Mouse (Mus musculus) intestine, embryonic 15.5 days (tissue): ENCODE results near the gene Kcnn4. TPM values are rescaled to one million over a fixed set of nuclear protein-coding genes. Genes with fewer than 3 reads are reported as not detected.
"Not testable (repeated sequence)": the region's sequence is repeated elsewhere in the genome, so short reads cannot be mapped to it uniquely, and the experiment has no call there.

Source experiments
- ATAC-seq: fragments of 200-750 bp; cut with Nextera tagmentation; 2 replicates; pipeline ENCODE4 v1.8.0; 2017; ENCODE audit warnings: moderate TSS enrichment, moderate library complexity
- H3K27ac ChIP-seq: fragments of 300-500 bp; sonication (generic); 2 replicates; pipeline ENCODE4 v1.5.1; 2015; ENCODE audit warnings: mild to moderate bottlenecking, inconsistent platforms
- H3K27me3 ChIP-seq: fragments of 300-500 bp; sonication (generic); replicated peaks from 2 replicates; pipeline ENCODE4 v1.6.1; 2015; ENCODE audit warnings: inconsistent platforms
- H3K36me3 ChIP-seq: fragments of 300-500 bp; sonication (generic); 2 replicates; pipeline ENCODE4 v1.6.1; 2015; ENCODE audit warnings: inconsistent platforms
- H3K4me1 ChIP-seq: fragments of 300-500 bp; sonication (generic); replicated peaks from 2 replicates; pipeline ENCODE4 v1.6.1; 2015; ENCODE audit warnings: inconsistent platforms
- H3K4me2 ChIP-seq: fragments of 300-500 bp; sonication (generic); replicated peaks from 2 replicates; pipeline ENCODE4 v1.6.1; 2015; ENCODE audit warnings: mild to moderate bottlenecking, inconsistent platforms
- H3K4me3 ChIP-seq: fragments of 300-500 bp; sonication (generic); replicated peaks from 2 replicates; pipeline ENCODE4 v1.5.1; 2015; ENCODE audit warnings: inconsistent platforms
- H3K9ac ChIP-seq: fragments of 300-500 bp; sonication (generic); 2 replicates; pipeline ENCODE4 v1.6.1; 2015; ENCODE audit warnings: inconsistent platforms
- H3K9me3 ChIP-seq: fragments of 300-500 bp; sonication (generic); 2 replicates; pipeline ENCODE4 v1.6.1; 2016; ENCODE audit warnings: inconsistent platforms
- WGBS: fragments of 180-500 bp; shearing (Covaris S2); methylation state at CpG from one replicate; pipeline ENCODE4 v1.1.7; 2015; 5-methylcytosine and 5-hydroxymethylcytosine counted together
- polyA plus RNA-seq: library from polyadenylated mRNA; unstranded; fragments of >200 nt; fragmentation: Nextera tagmentation; extraction: Ambion mirVana; gene quantifications from 2 replicates; pipeline ENCODE4 v1.2.1, GENCODE M21; 2015

Kcnn4 gene
- polyA plus RNA-seq, 1 experiment from 2014 or later: 2.7 TPM

DNA sequence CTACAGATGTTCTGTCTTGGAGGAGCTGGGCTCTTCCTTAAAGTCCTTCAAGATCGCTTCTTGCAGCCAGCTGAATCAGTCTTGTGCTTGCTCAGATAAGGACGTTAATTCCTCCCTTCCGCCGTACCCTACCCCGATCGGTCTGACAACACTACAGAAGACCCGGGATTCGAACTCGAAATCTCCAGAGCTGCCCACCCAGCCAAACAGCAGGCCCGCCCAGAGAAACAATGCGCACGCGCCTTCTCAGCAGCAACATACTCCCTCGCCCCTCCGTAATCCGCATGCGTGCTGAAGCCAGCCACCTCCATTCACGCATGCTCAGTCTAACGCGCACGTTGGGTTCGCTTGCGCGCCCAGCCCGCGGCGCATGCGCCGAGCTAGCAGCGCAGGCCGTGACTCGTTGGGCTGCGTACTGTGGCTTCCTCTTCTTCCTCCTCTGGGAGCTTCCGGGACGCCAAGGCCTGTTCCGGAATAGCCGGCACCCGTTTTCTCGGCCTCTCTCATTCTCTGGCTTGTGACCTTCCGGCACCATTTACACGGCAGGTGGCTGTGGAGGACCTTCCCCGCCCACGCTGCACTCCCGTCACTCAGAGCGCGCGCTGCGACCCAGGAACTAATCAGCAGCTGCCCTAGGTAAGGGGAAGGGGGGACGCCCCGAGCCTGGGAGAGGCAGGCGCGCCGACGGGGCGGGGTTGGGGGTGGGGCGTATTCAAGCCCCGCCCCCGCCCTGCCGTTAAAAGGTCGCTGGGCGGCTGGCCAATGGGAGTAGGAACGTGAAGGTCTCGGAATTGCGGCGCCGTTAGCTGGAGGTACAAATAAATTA lies 29.4 kb downstream of the Kcnn4 start, which contains the start of gene Smg9:
Gene Smg9, plus strand, starts transcription at position 364 of the 826 bp plus-strand sequence.
- no peaks in the 10 kb centered on the region for H3K27me3 ChIP-seq
- no peaks in the 10 kb centered on the region for H3K9me3 ChIP-seq
- H3K4me3 ChIP-seq: peak within 1 kb of the TSS; percentile 62
- 0 out of 2 replicates have a peak, but pooled peaks cover 11% of the 10 kb centered on the region for H3K4me1 ChIP-seq
- 4% methylated on average over 66 of the region's 66 CpGs for WGBS
- H3K4me2 ChIP-seq: peak within 1 kb of the TSS; percentile 66
- peak within 1 kb of the TSS; percentile 97 for H3K27ac ChIP-seq
- H3K9ac ChIP-seq: peak within 1 kb of the TSS; percentile 67
- ATAC-seq: peak; percentile 97
- peaks cover 7% of the 10 kb centered on the region; the same call in 1 of the 2 replicates for H3K36me3 ChIP-seq

DNA sequence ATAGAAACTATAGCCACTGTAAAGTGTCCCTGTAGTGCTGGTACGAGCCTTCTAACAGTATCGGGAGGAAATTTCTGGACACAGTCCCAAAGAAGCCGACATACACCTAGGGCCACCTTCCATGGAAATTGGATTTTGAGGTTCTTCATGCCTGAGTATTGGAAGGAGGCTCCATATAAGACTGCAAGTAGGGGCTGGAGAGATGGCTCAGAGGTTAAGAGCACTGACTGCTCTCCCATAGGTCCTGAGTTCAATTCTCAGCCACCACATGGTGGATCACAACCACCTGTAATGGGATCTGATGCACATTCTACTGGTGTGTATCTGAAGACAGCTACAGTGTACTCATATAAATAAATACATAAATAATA lies 30.0 kb downstream of the Kcnn4 start:
- ATAC-seq: no peak
- Histone ChIP-seq H3K4me3 (peak overlapping the region; percentile 62), H3K27ac (peak overlapping the region; percentile 97), H3K9me3 (no peaks in the 10 kb centered on the region), H3K27me3 (no peaks in the 10 kb centered on the region), H3K4me2 (peak overlapping the region; percentile 66), H3K4me1 (0 out of 2 replicates have a peak, but pooled peaks cover 11% of the 10 kb centered on the region), H3K9ac (peak overlapping the region; percentile 67), H3K36me3 (peaks cover 8% of the 10 kb centered on the region; the same call in 1 of the 2 replicates)
- 7% methylated on average over 3 of the region's 3 CpGs for WGBS

DNA sequence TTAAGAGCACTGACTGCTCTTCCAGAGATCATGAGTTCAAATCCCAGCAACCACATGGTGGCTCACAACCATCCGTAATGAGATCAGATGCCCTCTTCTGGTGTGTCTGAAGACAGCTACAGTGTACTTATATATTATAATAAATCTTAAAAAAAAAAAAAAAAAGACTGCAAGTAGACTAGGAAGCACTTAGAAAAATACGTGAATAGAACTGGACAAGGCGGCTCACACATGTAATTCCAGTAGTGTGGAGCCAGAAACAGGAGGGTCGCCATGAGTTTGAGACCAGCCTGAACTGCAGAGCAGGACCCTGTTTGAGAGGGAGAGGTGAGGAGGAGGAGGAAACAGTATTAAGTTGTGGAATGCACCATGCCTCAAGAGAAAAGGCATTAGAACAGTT lies 30.4 kb downstream of the Kcnn4 start:
- ATAC-seq, H3K9ac ChIP-seq, H3K9me3 ChIP-seq, H3K27me3 ChIP-seq, H3K27ac ChIP-seq, H3K4me3 ChIP-seq: not testable (repeated sequence)
- Histone ChIP-seq H3K4me2 (peak overlapping the region; percentile 66), H3K36me3 (peaks cover 10% of the 10 kb centered on the region), H3K4me1 (0 out of 2 replicates have a peak, but pooled peaks cover 11% of the 10 kb centered on the region)
- 92% methylated on average over 4 of the region's 4 CpGs for WGBS

DNA sequence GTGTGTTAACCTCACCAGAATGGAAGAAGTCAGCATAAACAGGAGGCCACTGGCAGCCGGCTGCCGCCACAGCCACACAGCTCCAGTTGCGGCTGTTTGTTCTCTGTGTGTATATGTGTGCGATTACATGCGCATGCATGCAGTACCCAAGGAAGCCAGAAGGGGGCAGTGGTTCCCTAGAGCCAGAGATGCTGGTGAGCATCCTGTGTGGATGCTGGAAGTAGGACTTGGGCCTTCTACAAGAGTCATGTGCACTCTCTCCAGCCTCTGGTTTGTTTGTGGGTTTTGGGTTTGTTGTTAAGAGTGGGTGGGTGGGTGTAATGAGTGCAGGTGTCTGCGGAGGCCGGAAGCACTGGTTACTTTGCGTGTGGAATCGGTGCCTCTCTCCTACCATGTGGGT lies 32.8 kb downstream of the Kcnn4 start:
- H3K9me3 ChIP-seq: no peaks in the 10 kb centered on the region
- peaks cover 20% of the 10 kb centered on the region for H3K36me3 ChIP-seq
- no peak for ATAC-seq
- WGBS: 97% methylated on average over 9 of the region's 9 CpGs
- no peak overlapping the region for H3K4me3 ChIP-seq
- no peak overlapping the region for H3K9ac ChIP-seq
- H3K27me3 ChIP-seq: no peaks in the 10 kb centered on the region
- H3K4me2 ChIP-seq: no peak overlapping the region
- H3K4me1 ChIP-seq: 0 out of 2 replicates have a peak, but pooled peaks cover 11% of the 10 kb centered on the region
- H3K27ac ChIP-seq: no peak overlapping the region

DNA sequence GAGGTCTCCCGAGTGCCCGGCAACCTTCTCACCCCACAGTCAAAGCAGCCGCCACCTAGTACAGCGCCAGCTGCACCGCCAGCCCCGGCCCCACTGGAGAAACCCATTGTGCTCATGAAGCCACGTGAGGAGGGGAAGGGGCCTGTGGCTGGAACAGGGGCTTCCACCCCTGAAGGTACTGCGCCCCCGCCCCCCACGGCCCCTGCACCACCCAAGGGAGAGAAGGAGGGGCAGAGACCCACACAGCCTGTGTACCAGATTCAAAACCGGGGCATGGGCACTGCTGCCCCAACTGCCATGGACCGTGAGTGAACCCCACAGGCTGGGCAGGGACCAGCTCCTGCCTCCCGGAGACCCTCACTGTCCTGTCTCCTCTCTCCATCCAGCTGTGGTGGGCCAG lies 35.6 kb downstream of the Kcnn4 start:
- H3K27me3 ChIP-seq: no peaks in the 10 kb centered on the region
- no peak for ATAC-seq
- H3K4me1 ChIP-seq: 0 out of 2 replicates have a peak, but pooled peaks cover 5% of the 10 kb centered on the region
- H3K4me2 ChIP-seq: no peak overlapping the region
- H3K9me3 ChIP-seq: no peaks in the 10 kb centered on the region
- no peak overlapping the region for H3K27ac ChIP-seq
- peaks cover 23% of the 10 kb centered on the region for H3K36me3 ChIP-seq
- 93% methylated on average over 13 of the region's 13 CpGs for WGBS
- no peak overlapping the region for H3K9ac ChIP-seq
- H3K4me3 ChIP-seq: no peak overlapping the region

DNA sequence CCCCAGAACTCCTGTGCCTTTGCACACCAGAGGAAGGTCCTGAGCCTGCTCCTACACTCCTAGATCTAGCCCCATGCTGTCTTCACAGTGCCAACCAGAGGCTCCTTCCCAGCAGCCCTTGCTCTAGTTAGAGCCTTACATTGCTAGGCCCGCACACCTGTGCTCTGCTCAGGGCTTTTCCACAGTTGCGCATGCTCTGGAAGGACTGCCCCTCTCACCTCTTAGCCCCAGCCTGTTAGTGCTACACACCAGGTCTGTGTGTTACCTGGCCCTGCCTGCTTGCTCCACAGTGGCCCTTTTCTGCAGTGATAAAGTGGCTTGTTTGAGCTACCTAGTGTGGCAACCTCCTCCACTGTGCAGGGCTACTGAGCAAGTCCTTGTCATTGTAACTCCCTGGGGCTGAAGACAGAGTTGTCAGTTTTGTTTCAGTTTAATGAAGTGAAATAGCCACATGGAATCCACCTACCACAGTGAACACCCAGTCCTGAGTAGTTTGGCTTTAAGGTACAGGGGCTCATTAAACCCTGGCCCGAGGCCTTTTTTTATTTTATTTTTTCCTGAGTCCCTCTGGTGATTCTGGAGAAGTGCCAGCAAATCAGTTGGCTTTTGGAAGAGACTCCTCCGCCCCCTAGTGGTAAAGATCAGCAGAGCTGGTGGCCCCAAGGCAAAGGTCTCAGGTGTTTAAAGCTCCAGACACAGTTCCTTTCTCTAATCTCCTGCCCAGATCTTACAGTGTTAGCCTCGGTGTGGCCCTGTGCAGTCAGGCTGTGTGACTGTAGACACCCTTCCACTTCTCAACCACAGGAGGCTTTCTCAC lies 36.7 kb downstream of the Kcnn4 start:
- Histone ChIP-seq H3K27ac (no peak overlapping the region), H3K4me3 (no peak overlapping the region), H3K9ac (no peak overlapping the region), H3K27me3 (no peaks in the 10 kb centered on the region), H3K9me3 (no peaks in the 10 kb centered on the region), H3K36me3 (peaks cover 23% of the 10 kb centered on the region), H3K4me1 (0 out of 2 replicates have a peak, but pooled peaks cover under 1% of the 10 kb centered on the region), H3K4me2 (no peak overlapping the region)
- peak; percentile 75 for ATAC-seq
- 42% methylated on average over 5 of the region's 5 CpGs for WGBS

DNA sequence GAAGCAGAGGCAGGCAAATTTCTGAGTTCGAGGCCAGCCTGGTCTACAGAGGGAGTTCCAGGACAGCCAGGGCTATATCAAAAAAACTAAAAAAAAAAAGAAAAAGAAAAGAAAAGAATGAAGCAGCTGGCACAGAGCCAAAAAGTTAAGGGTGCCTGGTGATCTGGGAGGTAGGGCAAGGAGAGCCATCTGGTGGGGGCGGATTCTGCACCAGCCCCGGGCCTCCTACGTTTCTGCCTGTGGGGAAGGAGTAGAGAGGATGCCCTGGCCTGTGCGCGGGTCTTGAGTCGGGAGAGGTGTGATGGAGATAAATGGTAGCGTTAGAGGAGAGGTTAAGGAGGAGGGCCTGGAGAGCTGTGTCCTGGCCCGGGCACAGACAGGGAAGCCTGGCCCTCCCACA lies 38.1 kb downstream of the Kcnn4 start:
- H3K27ac ChIP-seq: no peak overlapping the region
- no peak overlapping the region for H3K4me2 ChIP-seq
- no peaks in the 10 kb centered on the region for H3K4me1 ChIP-seq
- H3K9me3 ChIP-seq: no peaks in the 10 kb centered on the region
- H3K27me3 ChIP-seq: no peaks in the 10 kb centered on the region
- peaks cover 20% of the 10 kb centered on the region for H3K36me3 ChIP-seq
- ATAC-seq: no peak
- no peak overlapping the region for H3K4me3 ChIP-seq
- H3K9ac ChIP-seq: no peak overlapping the region
- WGBS: 79% methylated on average over 9 of the region's 9 CpGs

DNA sequence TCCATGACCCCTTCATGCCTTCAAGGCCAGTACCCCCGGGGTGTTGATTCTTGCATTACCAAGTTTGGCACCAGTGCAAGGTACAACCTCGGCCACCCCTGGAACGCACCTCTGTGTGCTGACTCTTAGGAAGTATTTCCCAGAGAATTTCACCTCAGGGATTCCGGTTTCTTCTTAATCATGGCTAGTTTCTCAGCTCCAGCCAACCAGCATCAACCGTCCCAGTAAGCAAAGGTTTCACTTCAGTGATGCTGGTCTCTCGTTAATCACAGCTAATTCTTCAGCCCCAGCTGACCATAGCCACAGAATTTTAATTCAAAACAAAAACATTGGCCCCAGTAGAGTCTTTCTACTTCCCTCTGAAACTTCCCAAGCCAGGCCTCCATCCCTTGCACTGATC lies 40.1 kb downstream of the Kcnn4 start:
- no peak for ATAC-seq
- Histone ChIP-seq H3K36me3 (peaks cover 15% of the 10 kb centered on the region; the same call in 1 of the 2 replicates), H3K27ac (no peak overlapping the region), H3K9me3 (no peaks in the 10 kb centered on the region), H3K27me3 (no peaks in the 10 kb centered on the region), H3K4me1 (no peaks in the 10 kb centered on the region), H3K9ac (no peak overlapping the region), H3K4me3 (no peak overlapping the region), H3K4me2 (no peak overlapping the region)
- 84% methylated on average over 6 of the region's 6 CpGs for WGBS

DNA sequence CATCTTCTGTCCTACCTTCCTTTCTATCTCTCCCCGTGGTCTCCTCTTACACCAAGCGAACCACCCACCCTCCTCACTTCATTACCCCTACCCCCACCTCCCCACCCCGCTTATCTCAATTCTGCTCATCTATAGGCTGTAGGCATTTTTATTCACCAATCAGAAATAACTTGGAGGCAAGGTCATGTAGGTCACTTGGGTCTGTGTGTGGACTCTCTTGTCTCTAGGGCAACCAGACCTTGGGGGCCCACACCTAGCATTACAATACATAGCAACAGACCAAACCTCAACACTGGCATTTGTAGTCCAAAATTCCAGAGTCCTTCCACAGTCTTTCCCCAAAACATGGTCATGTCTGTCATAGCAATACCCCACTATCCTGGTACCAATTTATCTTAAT lies 40.8 kb downstream of the Kcnn4 start:
- ATAC-seq: no peak
- Histone ChIP-seq H3K9me3 (no peaks in the 10 kb centered on the region), H3K27me3 (no peaks in the 10 kb centered on the region), H3K4me3 (no peak overlapping the region), H3K27ac (no peak overlapping the region), H3K36me3 (peaks cover 10% of the 10 kb centered on the region; the same call in 1 of the 2 replicates), H3K9ac (no peak overlapping the region), H3K4me1 (no peaks in the 10 kb centered on the region), H3K4me2 (no peak overlapping the region)
- WGBS: 63% methylated on average over 3 of the region's 3 CpGs

DNA sequence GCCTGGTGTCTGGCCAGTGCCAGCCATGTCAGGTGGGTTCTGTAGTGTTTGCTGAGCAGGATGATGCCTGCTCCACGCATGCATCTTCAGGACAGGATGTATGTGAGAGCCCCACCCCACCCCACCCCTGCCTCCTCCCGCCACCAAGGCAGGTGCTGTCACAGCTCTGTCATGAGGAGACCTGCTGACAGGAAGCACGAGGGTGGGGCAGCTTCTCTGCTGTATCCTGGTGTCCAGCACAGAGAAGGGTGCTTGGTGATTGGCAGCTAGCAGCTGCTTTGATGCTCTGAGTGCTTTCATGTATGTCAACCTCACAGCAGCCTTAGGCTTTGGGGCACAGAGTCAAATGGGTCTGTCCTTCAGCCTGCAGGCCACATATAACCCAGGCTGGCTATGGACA lies 43.6 kb downstream of the Kcnn4 start:
- ATAC-seq: 0 out of 2 replicates have a peak, but pooled peaks have one; percentile 5
- no peak overlapping the region for H3K4me2 ChIP-seq
- H3K4me1 ChIP-seq: no peaks in the 10 kb centered on the region
- H3K9me3 ChIP-seq: no peaks in the 10 kb centered on the region
- H3K27me3 ChIP-seq: no peaks in the 10 kb centered on the region
- H3K9ac ChIP-seq: no peak overlapping the region
- no peaks in the 10 kb centered on the region; the same call in 1 of the 2 replicates for H3K36me3 ChIP-seq
- whole genome bisulfite sequencing: 82% methylated on average over 3 of the region's 3 CpGs
- H3K4me3 ChIP-seq: no peak overlapping the region
- H3K27ac ChIP-seq: no peak overlapping the region

DNA sequence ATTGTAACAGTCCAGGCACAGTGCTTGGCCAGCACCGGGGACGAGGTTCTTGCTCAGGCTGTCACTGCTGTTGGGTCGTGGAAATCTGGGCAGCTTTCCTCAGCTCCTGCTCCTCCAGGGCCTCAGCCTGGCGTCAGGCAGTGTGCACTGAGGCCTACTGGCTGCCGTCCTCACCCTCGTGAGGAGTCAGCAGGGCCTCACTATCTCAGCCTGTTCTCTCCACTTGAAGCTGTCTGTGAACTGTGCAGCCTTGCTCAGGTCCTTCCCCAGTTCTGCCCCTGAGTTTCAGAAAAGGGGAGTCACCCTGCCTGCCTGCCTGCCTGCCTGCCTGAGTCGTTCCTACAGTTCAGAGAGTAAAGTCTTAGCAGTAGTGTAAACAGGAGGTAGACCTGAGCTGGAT lies 45.2 kb downstream of the Kcnn4 start:
- Histone ChIP-seq H3K4me2 (no peak overlapping the region), H3K36me3 (no peaks in the 10 kb centered on the region; the same call in 1 of the 2 replicates), H3K4me3 (no peak overlapping the region), H3K27ac (no peak overlapping the region), H3K4me1 (no peaks in the 10 kb centered on the region), H3K9ac (no peak overlapping the region), H3K27me3 (no peaks in the 10 kb centered on the region), H3K9me3 (no peaks in the 10 kb centered on the region)
- WGBS: 78% methylated on average over 7 of the region's 7 CpGs
- ATAC-seq: no peak

DNA sequence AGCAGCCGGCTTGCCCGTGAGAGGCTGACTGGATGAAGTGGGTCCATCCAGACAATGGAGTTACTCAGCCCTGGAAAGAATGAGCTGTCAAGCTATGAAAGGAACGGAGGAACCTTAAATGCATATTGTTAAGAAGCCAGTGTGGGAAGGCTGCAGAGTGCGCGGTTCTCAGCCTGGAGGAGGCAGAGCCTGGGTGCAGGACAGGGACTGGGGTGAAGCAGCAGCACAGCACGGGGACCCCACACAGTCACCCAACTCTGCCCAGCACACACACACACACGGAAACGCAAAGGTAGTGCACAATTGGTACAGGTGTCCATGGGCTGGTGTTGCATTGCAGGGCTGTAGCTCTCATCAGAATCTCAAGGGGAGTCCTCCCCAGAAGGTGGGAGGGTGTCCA lies 49.5 kb downstream of the Kcnn4 start:
- peaks cover 6% of the 10 kb centered on the region for H3K4me1 ChIP-seq
- WGBS: 86% methylated on average over 8 of the region's 8 CpGs
- no peak overlapping the region for H3K9ac ChIP-seq
- no peak for ATAC-seq
- no peaks in the 10 kb centered on the region for H3K27me3 ChIP-seq
- no peak overlapping the region for H3K27ac ChIP-seq
- H3K36me3 ChIP-seq: peaks cover 2% of the 10 kb centered on the region
- no peak overlapping the region for H3K4me2 ChIP-seq
- H3K9me3 ChIP-seq: no peaks in the 10 kb centered on the region
- H3K4me3 ChIP-seq: no peak overlapping the region
